In the genomic region with DNA sequence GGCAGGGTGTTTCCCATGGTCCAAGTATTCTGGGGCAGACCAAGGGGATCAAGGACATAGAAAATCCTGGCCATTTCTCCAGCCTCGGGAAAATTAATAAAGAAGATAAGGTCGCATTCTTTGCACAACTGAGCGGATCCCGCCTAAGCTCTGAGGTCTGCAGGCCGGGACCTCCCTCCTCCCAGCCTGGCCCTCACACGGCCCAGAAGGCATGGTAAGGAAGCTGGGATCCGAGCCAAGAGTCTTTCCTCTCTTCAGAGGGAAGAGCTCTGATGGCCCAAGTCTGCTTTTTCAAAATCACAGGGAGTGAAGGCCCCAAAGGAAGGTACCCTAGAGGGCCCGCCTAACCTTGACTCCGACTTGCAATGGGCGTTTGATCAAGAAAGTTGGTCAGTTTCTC, we compare ENCODE assay signal across 8 mouse cellular contexts.
A peak's percentile ranks its signal among the peaks of the same experiment; 100 is the strongest.
DNase-seq lines count a peak whose midpoint lies in the region; ATAC-seq and TF ChIP-seq lines count a peak whose summit lies in the region.

No protein-coding gene starts in this region.

- ATAC-seq in liver, postnatal 0 days, result no peak
- no peak for ATAC-seq in megakaryocyte, adult 5-6 weeks (ENCODE audit: poor library complexity, severe bottlenecking)

- H3K27ac ChIP-seq in liver, postnatal 0 days (ENCODE audit: low read depth), result no peak overlapping the region

- no peaks in the 10 kb centered on the region for H3K36me3 ChIP-seq in liver, postnatal 0 days (replicated peaks; ENCODE audit: insufficient read depth, low read length)

- 0 out of 2 replicates have a peak, but pooled peaks cover 11% of the 10 kb centered on the region for H3K27me3 ChIP-seq in liver, postnatal 0 days (ENCODE audit: insufficient read depth, low read length)

- DNase-seq in liver, result peak; percentile 20
- DNase-seq in liver, postnatal 0 days, result no peak
- DNase-seq in heart, adult 9 months (ENCODE audit: low spot score in 2 of 2), result peak; percentile 24 to 50
- DNase-seq in kidney, adult 8-10 months, result peak; percentile 51 to 52
- peak; percentile 34 for DNase-seq in lung, postnatal 25 days (ENCODE audit: low spot score)
- DNase-seq in yolk sac, embryonic 10.5 days (ENCODE audit: low spot score), result peak; percentile 23
- DNase-seq in frontal cortex, postnatal 10 days (ENCODE audit: low spot score in 2 of 2), result no peak

- H3K9ac ChIP-seq in liver, postnatal 0 days (replicated peaks), result no peak overlapping the region

- no peaks in the 10 kb centered on the region for H3K9me3 ChIP-seq in liver, postnatal 0 days (ENCODE audit: low read length)

- H3K4me2 ChIP-seq in liver, postnatal 0 days (ENCODE audit: low read depth, low read length), result no peak overlapping the region

- no peak for TF ChIP-seq EP300 in liver, postnatal 0 days (IDR thresholded peaks at IDR 0.05; ENCODE audit: low read depth)

- peaks cover 8% of the 10 kb centered on the region for H3K4me1 ChIP-seq in liver, postnatal 0 days (ENCODE audit: insufficient read depth)

- no peak for TF ChIP-seq CTCF in liver, postnatal 0 days (IDR thresholded peaks at IDR 0.05; ENCODE audit: low read depth)

- 67% methylated on average over 10 of the region's 10 CpGs for WGBS in liver, postnatal 0 days (ENCODE audit: insufficient replicate concordance)

- no peak overlapping the region for H3K4me3 ChIP-seq in liver, postnatal 0 days (ENCODE audit: low read depth, low read length)

Comparison
In these comparisons a context has a peak if more than half of its experiments do, and no peak if none do; other contexts are left out.
1. DNase-seq: peak in liver (single experiment), heart, adult 9 months (2 of 2), kidney, adult 8-10 months (2 of 2), lung, postnatal 25 days (single experiment) and yolk sac, embryonic 10.5 days (single experiment); none in liver, postnatal 0 days (single experiment) and frontal cortex, postnatal 10 days (0 of 2).